Mouse (Mus musculus): Measurements from ENCODE around the gene Orai2. TPM values are rescaled to one million over a fixed set of nuclear protein-coding genes. Genes with fewer than 3 reads are reported as not detected.
"Not testable (repeated sequence)": the region's sequence is repeated elsewhere in the genome, so short reads cannot be mapped to it uniquely, and the experiment has no call there.

Orai2 gene
- total RNA-seq (2021) = 100 to 1,000 TPM; 148 to 150 TPM
- long read RNA-seq, experiment 1, transcript Orai2-203 (4 exons, 693 nt) = minor isoform, 13 of 151 reads
- long read RNA-seq, experiment 1, transcript Orai2-201 (3 exons, 3,908 nt) = major isoform, 106 of 151 reads
- long read RNA-seq, experiment 1, partial matches to known transcripts = 1 of 151 reads
- long read RNA-seq, experiment 1, other reads (novel, unspliced or antisense) = 31 of 151 reads
- long read RNA-seq, experiment 2, transcript Orai2-203 (4 exons, 693 nt) = minor isoform, 20 of 257 reads
- long read RNA-seq, experiment 2, transcript Orai2-201 (3 exons, 3,908 nt) = major isoform, 182 of 257 reads
- long read RNA-seq, experiment 2, partial matches to known transcripts = 2 of 257 reads
- long read RNA-seq, experiment 2, other reads (novel, unspliced or antisense) = 53 of 257 reads

- DNase-seq (ENCODE audit: low spot score in 2 of 2) = peak; percentile 82 to 86
- no peak for TF ChIP-seq CTCF (conservative IDR thresholded peaks at IDR 0.05)
- Histone ChIP-seq H3K4me3 (peak within 1 kb of the TSS; percentile 76), H3K27ac (peak within 1 kb of the TSS; percentile 94)
Observed at GRCm38 (mm10) chr5:136170512-136171362, at the start of gene Orai2. Gene Orai2 (minus strand): TSS chr5:136170713.

GRCm38 (mm10) chr5:136218585-136218984, 48.1 kb upstream of the Orai2 start:
- no peak for TF ChIP-seq CTCF (conservative IDR thresholded peaks at IDR 0.05)
- H3K4me3 ChIP-seq = no peak overlapping the region
- no peak for DNase-seq (ENCODE audit: low spot score in 2 of 2)
- no peak overlapping the region for H3K27ac ChIP-seq

- no peak for TF ChIP-seq CTCF (conservative IDR thresholded peaks at IDR 0.05)
Observed at GRCm38 (mm10) chr5:136217932-136218381, 47.4 kb upstream of the Orai2 start.

GRCm38 (mm10) chr5:136217004-136217665, 46.6 kb upstream of the Orai2 start:
- Histone ChIP-seq H3K4me3 (no peak overlapping the region), H3K27ac (no peak overlapping the region)
- TF ChIP-seq CTCF (conservative IDR thresholded peaks at IDR 0.05) = no peak
- no peak for DNase-seq (ENCODE audit: low spot score in 2 of 2)

More at GRCm38 (mm10) chr5:136217932-136218381, 47.4 kb upstream of the Orai2 start:
- DNase-seq (ENCODE audit: low spot score in 2 of 2) = no peak
- Histone ChIP-seq H3K27ac (no peak overlapping the region), H3K4me3 (no peak overlapping the region)

GRCm38 (mm10) chr5:136215958-136216357, 45.4 kb upstream of the Orai2 start:
- DNase-seq (ENCODE audit: low spot score in 2 of 2) = no peak
- TF ChIP-seq CTCF (conservative IDR thresholded peaks at IDR 0.05) = no peak
- no peak overlapping the region for H3K4me3 ChIP-seq
- no peak overlapping the region for H3K27ac ChIP-seq

- DNase-seq (ENCODE audit: low spot score in 2 of 2) = no peak
- Histone ChIP-seq H3K4me3 (no peak overlapping the region), H3K27ac (no peak overlapping the region)
- TF ChIP-seq CTCF (conservative IDR thresholded peaks at IDR 0.05) = peak; percentile 59
Observed at GRCm38 (mm10) chr5:136215211-136215610, 44.7 kb upstream of the Orai2 start.

GRCm38 (mm10) chr5:136213716-136214115, 43.2 kb upstream of the Orai2 start:
- DNase-seq (ENCODE audit: low spot score in 2 of 2) = no peak
- Histone ChIP-seq H3K4me3 (no peak overlapping the region), H3K27ac (no peak overlapping the region)
- no peak for TF ChIP-seq CTCF (conservative IDR thresholded peaks at IDR 0.05)

- DNase-seq (ENCODE audit: low spot score in 2 of 2) = no peak
- H3K27ac ChIP-seq = no peak overlapping the region
- no peak overlapping the region for H3K4me3 ChIP-seq
- no peak for TF ChIP-seq CTCF (conservative IDR thresholded peaks at IDR 0.05)
Observed at GRCm38 (mm10) chr5:136212716-136213115, 42.2 kb upstream of the Orai2 start.

- H3K27ac ChIP-seq; H3K4me3 ChIP-seq; DNase-seq (ENCODE audit: low spot score in 2 of 2): not testable (repeated sequence)
Observed at GRCm38 (mm10) chr5:136211341-136212102, 41.0 kb upstream of the Orai2 start.

- DNase-seq (ENCODE audit: low spot score in 2 of 2) = no peak
Observed at GRCm38 (mm10) chr5:136210549-136210948, 40.0 kb upstream of the Orai2 start.

GRCm38 (mm10) chr5:136201832-136202231, 31.3 kb upstream of the Orai2 start:
- TF ChIP-seq CTCF (conservative IDR thresholded peaks at IDR 0.05) = peak; percentile 96
- no peak overlapping the region for H3K4me3 ChIP-seq
- DNase-seq (ENCODE audit: low spot score in 2 of 2) = peak; percentile 63 to 76
- H3K27ac ChIP-seq = no peak overlapping the region

More at GRCm38 (mm10) chr5:136210549-136210948, 40.0 kb upstream of the Orai2 start:
- Histone ChIP-seq H3K27ac (no peak overlapping the region), H3K4me3 (no peak overlapping the region)
- TF ChIP-seq CTCF (conservative IDR thresholded peaks at IDR 0.05) = no peak

- Histone ChIP-seq H3K4me3 (peak overlapping the region; percentile 91), H3K27ac (peak overlapping the region; percentile 93)
- DNase-seq (ENCODE audit: low spot score in 2 of 2) = no peak
- TF ChIP-seq CTCF (conservative IDR thresholded peaks at IDR 0.05) = peak; percentile 29; the same call in 1 of the 2 replicates
Observed at GRCm38 (mm10) chr5:136199526-136199925, 29.0 kb upstream of the Orai2 start.
